Mouse (Mus musculus) liver, embryonic 13.5 days (tissue): ENCODE measurements around the gene Ppt2. TPM values are rescaled to one million over a fixed set of nuclear protein-coding genes. Genes with fewer than 3 reads are reported as not detected.
A peak's percentile ranks its signal among the peaks of the same experiment; 100 is the strongest.

ENCODE experiments used
- ATAC-seq: fragments of 200-750 bp; cut with Nextera tagmentation; 2 replicates; pipeline ENCODE4 v1.8.0; 2017; ENCODE audit warnings: low read depth, mild to moderate bottlenecking, moderate number of reproducible peaks, moderate library complexity
- DNase-seq: peaks from one replicate; pipeline ENCODE4 v3.0.0; 2022
- H3K27ac ChIP-seq: fragments of 300-500 bp; sonication (generic); 2 replicates; pipeline ENCODE4 v1.5.1; 2015; ENCODE audit warnings: moderate library complexity, mild to moderate bottlenecking, inconsistent platforms
- H3K27me3 ChIP-seq: fragments of 300-500 bp; sonication (generic); 2 replicates; pipeline ENCODE4 v1.6.1; 2015; ENCODE audit warnings: mild to moderate bottlenecking, inconsistent platforms
- H3K36me3 ChIP-seq: fragments of 300-500 bp; sonication (generic); 2 replicates; pipeline ENCODE4 v1.6.1; 2015; ENCODE audit warnings: mild to moderate bottlenecking, inconsistent platforms
- H3K4me1 ChIP-seq: fragments of 300-500 bp; sonication (generic); replicated peaks from 2 replicates; pipeline ENCODE4 v1.6.1; 2015; ENCODE audit warnings: inconsistent platforms
- H3K4me2 ChIP-seq: fragments of 300-500 bp; sonication (generic); 2 replicates; pipeline ENCODE4 v1.6.1; 2015; ENCODE audit warnings: inconsistent platforms, mild to moderate bottlenecking, moderate library complexity
- H3K4me3 ChIP-seq: fragments of 300-500 bp; sonication (generic); replicated peaks from 2 replicates; pipeline ENCODE4 v1.5.1; 2015; ENCODE audit warnings: mild to moderate bottlenecking, inconsistent platforms
- H3K9ac ChIP-seq: fragments of 300-500 bp; sonication (generic); 2 replicates; pipeline ENCODE4 v1.6.1; 2015; ENCODE audit warnings: mild to moderate bottlenecking, inconsistent platforms
- H3K9me3 ChIP-seq: fragments of 300-500 bp; sonication (generic); replicated peaks from 2 replicates; pipeline ENCODE4 v1.6.1; 2016; ENCODE audit warnings: inconsistent platforms
- WGBS: fragments of 180-500 bp; shearing (Covaris S2); methylation state at CpG from one replicate; pipeline ENCODE4 v1.1.7; 2015; ENCODE audit not compliant: insufficient replicate concordance; 5-methylcytosine and 5-hydroxymethylcytosine counted together
- polyA plus RNA-seq: library from polyadenylated mRNA; unstranded; fragments of >200 nt; fragmentation: Nextera tagmentation; extraction: Ambion mirVana; gene quantifications from 2 replicates; pipeline ENCODE4 v1.2.1, GENCODE M21; 2015

Ppt2 gene
- polyA plus RNA-seq, 1 experiment from 2014 or later, result 10.4 TPM

DNA sequence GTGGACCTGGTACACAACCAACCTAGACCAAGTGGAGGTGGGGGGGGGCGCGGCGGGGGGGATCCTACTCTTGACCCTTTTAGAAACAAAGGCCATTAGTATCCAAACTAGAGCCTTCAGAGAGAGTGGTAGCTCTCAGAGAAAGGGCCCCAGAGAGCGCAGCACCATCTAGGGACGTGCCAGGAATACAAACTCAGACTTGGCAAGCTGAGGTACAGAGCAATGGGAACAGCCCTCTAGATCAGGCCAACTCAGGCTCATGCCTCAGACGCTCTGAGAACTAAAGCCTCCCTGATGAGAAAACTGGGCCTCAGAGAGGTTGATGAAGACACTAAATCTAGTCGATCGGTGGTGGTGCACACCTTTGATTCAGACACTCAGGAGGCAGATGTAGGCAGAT, 43.2 kb downstream of the Ppt2 start:
- Histone ChIP-seq H3K9me3 (no peaks in the 10 kb centered on the region), H3K27me3 (peaks cover 10% of the 10 kb centered on the region; the same call in 1 of the 2 replicates)
- 77% methylated on average over 8 of the region's 8 CpGs for WGBS

DNA sequence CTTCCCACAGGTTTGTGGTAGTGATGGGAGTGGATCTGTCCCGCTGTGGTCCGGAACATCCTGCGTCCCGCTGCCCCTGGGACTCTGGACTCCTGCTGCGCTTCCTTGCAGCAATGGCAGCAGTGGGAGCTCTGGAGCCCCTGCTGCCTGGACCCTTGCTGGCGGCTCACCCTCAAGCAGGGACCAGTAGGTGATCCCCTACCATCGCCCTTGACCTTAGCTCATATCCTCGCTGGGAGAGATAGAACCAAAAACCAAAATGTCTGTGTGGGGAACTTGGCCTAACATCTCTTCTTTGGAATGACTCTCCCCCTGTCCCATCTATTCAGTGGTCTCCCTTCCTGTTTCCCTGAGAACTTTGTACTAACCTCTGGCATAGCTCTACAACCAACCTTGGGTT, 44.5 kb downstream of the Ppt2 start:
- ATAC-seq (no peak), DNase-seq (no peak)
- no peak overlapping the region for H3K4me2 ChIP-seq
- 75% methylated on average over 8 of the region's 8 CpGs for WGBS
- H3K4me1 ChIP-seq, result peaks cover 25% of the 10 kb centered on the region
- peaks cover 10% of the 10 kb centered on the region; the same call in 1 of the 2 replicates for H3K27me3 ChIP-seq
- H3K4me3 ChIP-seq, result no peak overlapping the region
- H3K27ac ChIP-seq, result no peak overlapping the region
- H3K9ac ChIP-seq, result no peak overlapping the region
- no peaks in the 10 kb centered on the region for H3K36me3 ChIP-seq
- no peaks in the 10 kb centered on the region for H3K9me3 ChIP-seq

More for the DNA sequence above, 43.2 kb downstream of the Ppt2 start:
- DNase-seq (no peak), ATAC-seq (no peak)
- no peak overlapping the region for H3K9ac ChIP-seq
- H3K36me3 ChIP-seq, result no peaks in the 10 kb centered on the region
- H3K4me1 ChIP-seq, result peaks cover 38% of the 10 kb centered on the region
- H3K27ac ChIP-seq, result no peak overlapping the region
- H3K4me3 ChIP-seq, result no peak overlapping the region
- H3K4me2 ChIP-seq, result no peak overlapping the region

DNA sequence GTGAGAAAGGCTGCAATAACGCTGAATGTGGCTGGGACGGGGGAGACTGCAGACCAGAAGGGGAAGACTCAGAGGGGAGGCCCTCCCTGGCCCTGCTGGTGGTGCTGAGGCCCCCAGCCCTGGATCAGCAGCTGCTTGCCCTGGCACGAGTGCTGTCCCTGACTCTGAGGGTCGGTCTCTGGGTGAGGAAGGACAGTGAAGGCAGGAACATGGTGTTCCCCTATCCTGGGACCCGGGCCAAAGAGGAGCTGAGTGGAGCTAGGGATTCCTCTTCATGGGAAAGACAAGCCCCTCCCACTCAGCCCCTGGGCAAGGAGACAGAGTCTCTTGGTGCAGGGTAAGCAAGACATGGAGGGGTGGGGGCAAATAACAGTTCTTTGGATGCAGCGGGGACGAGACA, 44.9 kb downstream of the Ppt2 start:
- Histone ChIP-seq H3K27me3 (peaks cover 10% of the 10 kb centered on the region; the same call in 1 of the 2 replicates), H3K4me1 (peaks cover 21% of the 10 kb centered on the region), H3K27ac (no peak overlapping the region), H3K4me3 (no peak overlapping the region), H3K9ac (no peak overlapping the region), H3K9me3 (no peaks in the 10 kb centered on the region), H3K36me3 (no peaks in the 10 kb centered on the region), H3K4me2 (no peak overlapping the region)
- ATAC-seq, result no peak
- WGBS, result 60% methylated on average over 7 of the region's 7 CpGs
- no peak for DNase-seq

DNA sequence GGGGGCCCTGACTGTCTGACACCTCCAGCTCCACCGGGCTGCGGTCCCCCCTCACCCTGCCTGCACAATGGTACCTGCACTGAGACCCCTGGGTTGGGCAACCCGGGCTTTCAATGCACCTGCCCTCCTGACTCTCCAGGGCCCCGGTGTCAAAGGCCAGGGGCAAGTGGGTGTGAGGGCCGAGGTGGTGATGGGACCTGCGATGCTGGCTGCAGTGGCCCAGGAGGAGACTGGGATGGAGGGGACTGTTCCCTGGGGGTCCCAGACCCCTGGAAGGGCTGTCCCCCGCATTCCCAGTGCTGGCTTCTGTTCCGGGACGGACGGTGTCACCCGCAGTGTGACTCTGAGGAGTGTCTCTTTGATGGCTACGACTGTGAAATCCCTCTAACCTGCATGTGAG, 45.8 kb downstream of the Ppt2 start:
- H3K4me2 ChIP-seq, result no peak overlapping the region
- H3K27ac ChIP-seq, result no peak overlapping the region
- H3K9ac ChIP-seq, result no peak overlapping the region
- 83% methylated on average over 12 of the region's 12 CpGs for WGBS
- no peak for DNase-seq
- no peaks in the 10 kb centered on the region for H3K36me3 ChIP-seq
- no peak overlapping the region for H3K4me3 ChIP-seq
- peaks cover 10% of the 10 kb centered on the region; the same call in 1 of the 2 replicates for H3K27me3 ChIP-seq
- no peak for ATAC-seq
- H3K4me1 ChIP-seq, result peaks cover 13% of the 10 kb centered on the region
- no peaks in the 10 kb centered on the region for H3K9me3 ChIP-seq

DNA sequence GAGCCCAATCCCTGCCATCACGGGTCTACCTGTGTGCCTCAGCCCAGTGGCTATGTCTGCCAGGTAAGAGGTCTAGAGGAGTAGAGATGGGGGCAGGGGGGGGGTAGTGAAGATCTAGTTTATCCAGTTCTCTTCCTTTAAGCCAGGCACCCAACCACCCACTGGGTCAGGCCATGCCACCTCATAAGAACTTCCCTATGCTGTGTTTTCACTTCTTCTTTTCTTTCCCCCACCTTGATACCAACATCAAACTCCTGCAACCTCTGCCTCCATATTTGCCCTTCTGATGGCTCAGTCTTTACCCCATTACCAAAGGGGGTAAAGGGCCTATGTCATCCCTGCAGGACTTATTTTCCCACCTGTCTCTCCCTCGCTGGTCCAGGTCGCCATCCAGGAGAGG, 50.2 kb downstream of the Ppt2 start:
- WGBS, result 71% methylated on average over 3 of the region's 3 CpGs
- no peak for ATAC-seq
- no peaks in the 10 kb centered on the region for H3K9me3 ChIP-seq
- no peak for DNase-seq
- no peak overlapping the region for H3K4me3 ChIP-seq
- H3K36me3 ChIP-seq, result no peaks in the 10 kb centered on the region
- no peaks in the 10 kb centered on the region for H3K27me3 ChIP-seq
- H3K4me1 ChIP-seq, result no peaks in the 10 kb centered on the region
- H3K27ac ChIP-seq, result no peak overlapping the region
- H3K4me2 ChIP-seq, result no peak overlapping the region
- H3K9ac ChIP-seq, result no peak overlapping the region

DNA sequence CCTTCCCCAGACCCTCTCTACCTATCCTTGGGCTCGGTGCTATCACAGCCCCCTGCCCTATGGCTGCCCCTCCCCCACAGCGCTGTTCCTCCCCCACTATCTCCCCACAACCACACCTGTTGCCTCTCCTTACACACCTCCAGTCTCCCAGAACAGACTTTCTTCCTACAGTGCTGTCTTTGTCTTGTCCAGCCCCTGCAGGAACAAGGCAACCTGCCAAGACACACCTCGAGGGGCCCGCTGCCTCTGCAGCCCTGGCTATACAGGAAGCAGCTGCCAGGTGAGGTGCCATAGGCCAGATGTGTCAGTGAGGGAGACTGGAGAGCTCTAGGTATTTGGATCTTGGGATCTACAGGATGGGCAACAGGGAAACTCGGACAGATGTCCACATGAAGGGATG, 51.7 kb downstream of the Ppt2 start:
- Histone ChIP-seq H3K4me3 (no peak overlapping the region), H3K27ac (no peak overlapping the region), H3K4me1 (no peaks in the 10 kb centered on the region), H3K9me3 (no peaks in the 10 kb centered on the region), H3K4me2 (no peak overlapping the region), H3K9ac (no peak overlapping the region), H3K36me3 (no peaks in the 10 kb centered on the region), H3K27me3 (no peaks in the 10 kb centered on the region)
- ATAC-seq, result no peak
- 56% methylated on average over 5 of the region's 5 CpGs for WGBS
- no peak for DNase-seq

DNA sequence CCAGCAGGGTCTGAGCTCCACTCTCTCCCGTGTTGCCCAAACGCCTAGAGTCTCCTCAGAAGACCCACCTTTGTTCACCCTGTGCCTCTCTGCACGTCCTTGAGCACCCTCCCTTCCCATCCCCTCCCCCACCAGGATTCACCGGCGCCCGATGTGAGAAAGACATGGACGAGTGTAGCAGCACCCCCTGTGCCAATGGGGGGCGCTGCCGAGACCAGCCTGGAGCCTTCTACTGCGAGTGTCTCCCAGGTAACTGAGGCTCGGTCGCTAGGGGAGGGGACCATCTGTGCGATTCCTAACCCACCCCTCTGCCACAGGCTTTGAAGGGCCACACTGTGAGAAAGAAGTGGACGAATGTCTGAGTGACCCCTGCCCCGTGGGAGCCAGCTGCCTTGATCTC, 55.9 kb downstream of the Ppt2 start:
- no peak overlapping the region for H3K9ac ChIP-seq
- no peak for ATAC-seq
- H3K4me3 ChIP-seq, result no peak overlapping the region
- H3K4me1 ChIP-seq, result no peaks in the 10 kb centered on the region
- WGBS, result 41% methylated on average over 15 of the region's 15 CpGs
- no peak for DNase-seq
- no peaks in the 10 kb centered on the region for H3K9me3 ChIP-seq
- no peak overlapping the region for H3K27ac ChIP-seq
- no peak overlapping the region for H3K4me2 ChIP-seq
- no peaks in the 10 kb centered on the region for H3K36me3 ChIP-seq
- peaks cover 7% of the 10 kb centered on the region; the same call in 1 of the 2 replicates for H3K27me3 ChIP-seq

DNA sequence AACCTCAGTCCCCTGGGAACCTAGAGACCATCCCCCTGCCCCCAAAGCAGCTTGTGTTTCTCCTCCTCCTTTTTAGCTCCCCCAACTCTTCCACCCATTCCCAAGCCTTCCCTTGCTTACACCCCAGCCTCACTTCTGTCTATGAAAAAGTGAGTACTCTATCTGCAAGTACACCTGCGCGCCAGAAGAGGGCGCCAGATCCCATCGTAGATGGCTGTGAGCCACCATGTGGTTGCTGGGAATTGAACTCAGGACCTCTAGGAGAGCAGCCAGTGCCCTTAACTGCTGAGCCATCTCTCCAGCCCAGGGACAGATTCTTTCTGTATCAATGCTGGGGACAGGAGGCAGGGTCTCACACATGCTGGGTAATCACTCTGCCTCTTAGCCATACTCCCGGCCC, 56.4 kb downstream of the Ppt2 start:
- ATAC-seq, result no peak
- no peaks in the 10 kb centered on the region for H3K36me3 ChIP-seq
- peak; percentile 12 for DNase-seq
- 20% methylated on average over 5 of the region's 5 CpGs for WGBS
- H3K4me1 ChIP-seq, result no peaks in the 10 kb centered on the region
- no peak overlapping the region for H3K4me3 ChIP-seq
- peaks cover 12% of the 10 kb centered on the region; the same call in 1 of the 2 replicates for H3K27me3 ChIP-seq
- H3K9me3 ChIP-seq, result no peaks in the 10 kb centered on the region
- no peak overlapping the region for H3K27ac ChIP-seq
- H3K4me2 ChIP-seq, result no peak overlapping the region
- no peak overlapping the region for H3K9ac ChIP-seq

DNA sequence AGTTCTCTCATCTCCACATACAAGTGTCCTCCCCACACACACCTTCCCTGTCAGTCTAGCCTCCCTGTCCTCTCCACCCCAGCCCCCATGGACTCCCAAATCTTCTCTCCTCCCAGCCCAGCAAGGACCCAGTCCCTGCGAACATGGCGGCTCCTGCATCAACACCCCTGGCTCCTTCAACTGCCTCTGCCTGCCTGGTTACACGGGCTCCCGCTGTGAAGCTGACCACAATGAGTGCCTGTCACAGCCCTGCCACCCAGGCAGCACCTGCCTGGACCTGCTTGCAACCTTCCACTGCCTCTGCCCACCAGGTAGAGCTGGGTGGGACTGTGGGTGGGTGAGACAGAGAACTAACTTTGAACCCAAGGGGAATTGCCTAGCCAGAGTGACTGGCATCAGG, 58.4 kb downstream of the Ppt2 start:
- H3K27me3 ChIP-seq, result peaks cover 12% of the 10 kb centered on the region; the same call in 1 of the 2 replicates
- H3K4me1 ChIP-seq, result no peaks in the 10 kb centered on the region
- H3K9me3 ChIP-seq, result no peaks in the 10 kb centered on the region

DNA sequence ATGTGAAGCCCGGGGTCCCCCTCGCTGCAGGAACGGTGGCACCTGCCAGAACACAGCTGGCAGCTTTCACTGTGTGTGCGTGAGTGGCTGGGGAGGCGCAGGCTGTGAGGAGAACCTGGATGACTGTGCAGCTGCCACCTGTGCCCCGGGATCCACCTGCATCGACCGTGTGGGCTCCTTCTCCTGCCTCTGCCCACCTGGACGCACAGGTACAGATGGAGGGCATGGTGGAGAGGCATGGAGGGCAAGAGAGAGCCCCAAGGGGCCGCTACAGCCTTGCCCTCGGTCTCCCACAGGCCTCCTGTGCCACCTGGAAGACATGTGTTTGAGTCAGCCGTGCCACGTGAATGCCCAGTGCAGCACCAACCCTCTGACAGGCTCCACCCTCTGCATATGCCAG, 59.9 kb downstream of the Ppt2 start:
- Histone ChIP-seq H3K9ac (no peak overlapping the region), H3K27me3 (peaks cover 12% of the 10 kb centered on the region; the same call in 1 of the 2 replicates), H3K4me1 (0 out of 2 replicates have a peak, but pooled peaks cover 10% of the 10 kb centered on the region), H3K4me2 (no peak overlapping the region), H3K36me3 (no peaks in the 10 kb centered on the region), H3K9me3 (no peaks in the 10 kb centered on the region), H3K4me3 (no peak overlapping the region), H3K27ac (no peak overlapping the region)
- ATAC-seq (no peak), DNase-seq (no peak)
- WGBS, result 68% methylated on average over 13 of the region's 13 CpGs

More for the DNA sequence above, 58.4 kb downstream of the Ppt2 start:
- Histone ChIP-seq H3K36me3 (no peaks in the 10 kb centered on the region), H3K4me3 (no peak overlapping the region), H3K27ac (no peak overlapping the region), H3K9ac (no peak overlapping the region), H3K4me2 (no peak overlapping the region)
- no peak for DNase-seq
- 44% methylated on average over 4 of the region's 4 CpGs for WGBS
- no peak for ATAC-seq

DNA sequence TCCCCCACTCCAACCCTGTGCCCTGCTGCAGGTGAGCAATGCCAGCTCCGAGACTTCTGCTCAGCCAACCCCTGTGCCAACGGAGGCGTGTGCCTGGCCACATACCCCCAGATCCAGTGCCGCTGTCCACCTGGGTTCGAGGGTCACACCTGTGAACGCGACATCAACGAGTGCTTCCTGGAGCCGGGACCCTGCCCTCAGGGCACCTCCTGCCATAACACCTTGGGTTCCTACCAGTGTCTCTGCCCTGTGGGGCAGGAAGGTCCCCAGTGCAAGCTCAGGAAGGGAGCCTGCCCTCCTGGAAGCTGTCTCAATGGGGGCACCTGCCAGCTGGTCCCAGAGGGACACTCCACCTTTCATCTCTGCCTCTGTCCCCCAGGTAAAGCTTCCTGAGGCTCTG, 61.0 kb downstream of the Ppt2 start:
- 0 out of 2 replicates have a peak, but pooled peaks cover 10% of the 10 kb centered on the region for H3K4me1 ChIP-seq
- no peak overlapping the region for H3K4me3 ChIP-seq
- DNase-seq (no peak), ATAC-seq (no peak)
- no peaks in the 10 kb centered on the region for H3K9me3 ChIP-seq
- no peaks in the 10 kb centered on the region for H3K36me3 ChIP-seq
- peaks cover 12% of the 10 kb centered on the region; the same call in 1 of the 2 replicates for H3K27me3 ChIP-seq
- H3K9ac ChIP-seq, result no peak overlapping the region
- H3K27ac ChIP-seq, result no peak overlapping the region
- H3K4me2 ChIP-seq, result no peak overlapping the region
- 67% methylated on average over 9 of the region's 9 CpGs for WGBS
